Mouse (Mus musculus): ENCODE data around the gene Hhat.

Gene Hhat

DNA sequence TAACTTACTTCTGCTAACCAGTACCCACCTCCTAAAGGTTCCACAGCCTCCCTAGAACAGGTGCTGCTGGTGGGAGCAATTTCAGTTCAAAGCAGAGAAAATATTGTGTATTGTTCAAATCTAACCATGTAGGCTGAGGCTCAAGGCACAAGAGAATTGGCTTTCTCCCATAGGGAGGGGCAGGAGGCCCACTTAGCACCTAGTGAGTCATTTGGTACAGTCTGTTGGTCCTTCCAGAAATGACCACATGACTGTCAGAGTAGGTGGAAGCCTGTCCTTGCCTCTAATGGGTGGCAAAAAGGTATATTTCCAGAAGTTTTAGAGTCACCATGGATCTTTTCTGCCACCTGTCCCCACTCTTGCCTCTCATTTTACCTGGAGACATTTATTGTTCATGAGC is 289.6 kb downstream of the Hhat start:
- DNase-seq: no peak

DNA sequence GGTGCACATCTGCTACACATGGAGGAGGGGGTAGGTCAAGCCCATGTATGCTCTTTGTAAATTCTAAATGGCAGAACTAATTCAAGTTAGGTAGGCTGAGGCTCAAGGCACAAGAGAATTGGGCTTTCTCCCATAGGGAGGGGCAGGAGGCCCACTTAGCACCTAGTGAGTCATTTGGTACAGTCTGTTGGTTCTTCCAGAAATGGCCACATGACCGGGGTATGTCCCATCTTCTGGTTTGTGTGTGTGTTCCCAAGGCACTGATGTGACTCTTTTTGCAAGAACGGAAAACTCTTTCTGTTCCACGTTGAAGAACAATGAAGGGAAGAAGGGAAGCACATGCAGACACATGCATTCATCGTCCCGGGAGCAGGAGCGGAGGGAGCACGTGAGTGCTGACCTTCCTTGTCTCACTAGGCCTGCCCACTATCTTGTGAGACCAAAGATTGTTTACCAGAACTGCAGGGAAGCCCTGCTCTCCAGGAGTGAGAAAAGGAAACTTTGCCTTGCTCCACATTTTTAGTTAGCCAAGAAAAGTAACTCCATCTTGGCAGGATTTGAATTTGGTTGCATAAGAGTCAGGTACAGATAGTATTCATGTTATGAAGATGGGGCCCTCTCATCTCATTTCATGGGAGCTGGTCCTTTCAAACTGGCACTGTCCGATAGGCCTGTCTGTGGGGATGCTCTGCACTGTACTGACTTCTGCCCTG is 290.8 kb downstream of the Hhat start:
- DNase-seq: no peak

GRCm38 (mm10) chr1:192478176-192478575 is 292.8 kb downstream of the Hhat start:
- no peak for DNase-seq

GRCm38 (mm10) chr1:192477556-192477955 is 293.5 kb downstream of the Hhat start:
- peak; percentile 9 to 12 for DNase-seq

DNA sequence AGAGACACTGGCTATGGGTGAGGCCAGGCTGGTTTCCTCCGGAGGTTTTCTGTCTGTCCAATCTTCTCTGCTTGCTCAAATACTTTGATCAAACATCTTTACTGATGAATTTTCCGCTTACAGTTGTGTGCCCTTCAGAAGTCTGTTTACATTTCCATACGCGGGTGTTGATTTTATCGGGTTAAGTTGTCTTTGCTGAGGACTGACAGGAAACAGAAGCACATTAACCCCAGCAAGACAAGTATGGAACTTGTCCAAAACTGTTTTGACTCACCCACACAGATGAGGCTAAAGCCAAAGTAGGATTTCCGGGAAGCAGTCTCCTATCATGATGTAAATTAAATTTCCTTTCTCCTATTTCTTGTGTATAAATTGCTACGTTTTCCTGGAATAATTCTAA is 294.3 kb downstream of the Hhat start:
- DNase-seq: peak in 1 of 2 experiments; percentile 10

DNA sequence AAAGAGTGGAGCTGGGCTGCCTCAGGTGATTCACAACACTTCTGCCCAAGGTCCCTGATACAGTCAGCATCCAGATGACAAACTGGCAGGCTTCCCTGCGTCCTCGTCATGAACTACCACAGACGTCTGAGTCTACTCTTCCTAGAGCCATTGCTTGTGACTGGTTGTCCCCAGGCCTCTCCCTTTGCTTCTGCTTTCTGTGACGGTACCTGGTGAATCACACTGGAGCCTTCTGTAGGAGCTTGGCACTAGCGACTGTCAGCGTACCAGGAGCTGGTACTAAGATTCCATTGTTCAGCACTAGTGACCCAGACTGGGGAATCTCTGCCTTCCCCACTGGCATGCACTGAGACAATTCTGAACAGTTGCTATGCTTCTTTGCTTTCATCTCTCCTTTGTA is 297.9 kb downstream of the Hhat start:
- DNase-seq: no peak

DNA sequence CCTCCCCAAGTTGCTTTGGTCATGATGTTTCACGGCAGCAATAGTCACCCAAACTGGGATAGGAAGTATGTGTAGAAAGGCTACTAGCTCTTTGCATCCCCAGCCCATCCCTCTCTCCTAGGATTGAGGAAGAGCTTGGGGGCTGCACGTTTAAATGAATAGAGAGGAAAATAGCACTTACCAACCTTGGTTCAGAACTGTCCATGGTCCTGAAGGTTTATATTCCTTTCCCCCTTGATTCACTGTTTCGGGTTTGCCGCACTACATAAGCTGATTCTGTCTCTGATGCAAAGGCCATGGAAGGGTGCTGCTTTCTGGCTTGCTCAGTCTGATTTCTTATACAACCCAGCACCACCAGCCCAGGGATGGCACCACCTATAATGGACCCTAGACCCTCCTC is 298.7 kb downstream of the Hhat start:
- DNase-seq: no peak

GRCm38 (mm10) chr1:192463732-192464131 is 307.3 kb downstream of the Hhat start:
- DNase-seq: no peak

GRCm38 (mm10) chr1:192457526-192458206 is 313.4 kb downstream of the Hhat start:
- DNase-seq: peak in 1 of 2 experiments; percentile 67

GRCm38 (mm10) chr1:192457037-192457436 is 314.0 kb downstream of the Hhat start:
- no peak for DNase-seq

- DNase-seq: peak in 1 of 2 experiments; percentile 41
These were observed 316.0 kb downstream of the Hhat start for GRCm38 (mm10) chr1:192454981-192455380.

- DNase-seq: no peak
These were observed 316.5 kb downstream of the Hhat start for GRCm38 (mm10) chr1:192454501-192454900.

DNA sequence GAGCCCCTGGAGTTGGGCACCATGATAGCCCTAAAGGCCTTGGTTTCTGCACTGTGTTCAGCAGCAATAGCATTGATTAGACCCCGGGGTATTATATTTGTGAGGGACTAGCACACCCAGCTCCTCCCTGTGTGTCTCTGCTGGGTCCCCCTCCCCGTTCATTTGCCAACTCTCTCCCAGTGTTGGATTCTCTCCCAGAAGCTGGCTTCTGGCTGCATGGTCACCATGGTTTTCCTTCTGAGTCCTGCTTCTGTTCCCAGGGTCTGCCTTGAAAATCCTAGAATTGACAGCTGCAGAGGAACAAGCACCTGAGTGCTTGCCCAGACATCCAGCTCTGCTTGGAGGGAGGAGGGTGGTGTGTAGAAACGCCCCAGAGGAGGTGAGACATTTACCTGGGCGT is 319.3 kb downstream of the Hhat start:
- DNase-seq: no peak

- DNase-seq: no peak
These were observed 320.6 kb downstream of the Hhat start for GRCm38 (mm10) chr1:192450425-192450824.

DNA sequence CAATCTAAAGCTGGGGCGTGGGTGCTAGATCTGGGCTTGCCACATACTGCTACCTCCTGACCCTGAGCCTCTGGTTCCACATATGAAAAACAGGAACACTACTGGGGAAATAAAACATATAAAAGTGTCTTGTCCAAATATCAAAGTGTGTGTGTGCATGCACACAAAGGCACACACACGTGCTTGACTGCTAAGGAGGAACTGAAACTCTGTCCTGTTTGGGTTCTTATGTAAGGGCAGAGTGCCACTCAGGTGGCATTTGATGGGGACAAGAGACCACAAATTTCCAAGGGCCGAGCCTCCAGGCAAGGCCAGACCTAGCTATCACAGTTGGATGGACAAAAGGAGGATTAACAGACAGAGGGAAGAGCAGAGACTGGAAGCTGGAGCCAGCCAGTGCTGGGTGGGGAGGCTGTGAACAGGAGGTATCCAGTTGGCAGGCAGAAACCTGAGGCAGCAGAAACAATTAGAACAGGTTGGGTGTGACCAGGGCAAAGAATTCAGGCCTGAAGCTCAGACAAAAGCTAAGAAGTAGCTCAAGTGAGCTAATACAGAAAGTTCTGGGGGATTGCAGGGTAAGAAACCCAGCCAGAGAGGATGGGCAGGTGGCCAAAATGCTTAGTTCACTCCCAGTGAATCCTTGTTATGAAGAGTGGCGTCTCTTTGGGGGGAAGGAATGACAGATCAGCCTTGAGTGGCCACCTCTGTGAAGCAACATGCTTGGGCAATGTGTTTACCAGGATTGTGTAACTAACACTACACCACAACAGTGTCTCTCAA is 321.3 kb downstream of the Hhat start:
- peak; percentile 24 to 58 for DNase-seq

DNA sequence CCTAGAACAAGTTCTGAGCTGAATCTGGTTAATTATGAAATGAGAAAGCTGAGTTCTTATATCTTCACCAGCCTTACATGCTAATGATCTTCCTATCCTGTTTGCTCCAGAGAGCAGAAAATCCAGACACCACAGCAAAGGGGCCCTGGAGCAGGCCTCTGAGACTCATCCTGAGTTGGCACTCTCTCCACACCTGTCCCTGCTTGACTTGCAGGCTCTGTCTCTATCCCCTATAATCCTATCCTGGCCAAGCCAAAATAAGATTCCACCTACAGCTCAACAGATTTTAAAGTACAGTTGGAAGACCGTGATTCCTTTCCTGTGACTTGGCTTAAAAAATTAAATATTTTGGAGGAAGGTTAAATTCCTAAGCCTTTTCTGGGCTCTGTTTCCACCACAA is 322.5 kb downstream of the Hhat start:
- DNase-seq: no peak

DNA sequence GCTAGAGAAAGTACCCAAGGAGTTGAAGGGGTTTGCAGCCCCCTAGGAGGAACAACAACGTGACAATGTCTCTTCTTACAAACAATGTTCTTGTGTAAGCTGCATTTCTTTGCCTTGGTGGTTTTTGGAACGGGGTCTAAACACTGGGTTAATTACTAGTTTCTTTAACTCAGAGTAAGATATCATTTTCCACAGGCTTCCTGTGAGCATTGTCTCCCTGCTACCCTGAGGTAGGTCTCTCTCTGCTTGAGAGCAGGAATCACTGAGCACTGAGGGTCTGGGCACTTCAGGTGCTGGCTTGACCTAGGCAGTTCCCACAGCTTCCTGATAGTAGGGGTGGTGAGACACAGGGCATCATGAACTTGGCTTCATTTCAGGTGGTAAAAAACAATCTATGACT is 323.4 kb downstream of the Hhat start:
- peak in 1 of 2 experiments; percentile 23 for DNase-seq
